Mouse (Mus musculus) megakaryocyte, embryonic 14.5 days (primary cell): ENCODE measurements at regions not wholly inside any gene's neighbourhood (a gene's known extent, or its start where the extent isn't known, plus 50 kb on each side); places are given as distances from the start of the nearest gene placed in this dataset.

Experiments
- FLI1 ChIP-seq: IDR thresholded peaks from 2 replicates; pipeline ENCODE4 v1.6.1; 2012; ENCODE audit warnings: low read length, inconsistent platforms, mixed read lengths
- GATA1 ChIP-seq: IDR thresholded peaks from 3 replicates; pipeline ENCODE4 v1.6.1; 2012; ENCODE audit warnings: mixed read lengths, low read length, inconsistent platforms, borderline replicate concordance

GRCm38 (mm10) chr13:115413721-115414531, 312.2 kb upstream of the Itga1 start:
- TF ChIP-seq GATA1 (no peak), FLI1 (no peak)
